Mouse (Mus musculus): Measurements from ENCODE around the gene 2010111I01Rik.

- no peak for TF ChIP-seq POLR2A (IDR thresholded peaks at IDR 0.05; ENCODE audit: borderline replicate concordance, low read depth, low read length)
- TF ChIP-seq CTCF (IDR thresholded peaks at IDR 0.05; ENCODE audit: low read depth, low read length) = no peak
Observed at GRCm38 (mm10) chr13:63187145-63188143, 222.8 kb downstream of the 2010111I01Rik start.

Measured in bone marrow macrophage, adult 2 months (primary cell).